Mouse (Mus musculus) hindbrain, embryonic 10.5 days (tissue): ENCODE measurements around the gene Ttyh1. TPM values are rescaled to one million over a fixed set of nuclear protein-coding genes. Genes with fewer than 3 reads are reported as not detected.
A peak's percentile ranks its signal among the peaks of the same experiment; 100 is the strongest.

Experiments
- DNase-seq: peaks from one replicate; pipeline ENCODE4 v3.0.0-alpha.2; 2017; ENCODE audit warnings: low spot score
- H3K27ac ChIP-seq: fragments of 300-500 bp; sonication (generic); 2 replicates; pipeline ENCODE4 v1.5.1; 2016; ENCODE audit warnings: mild to moderate bottlenecking, moderate library complexity
- H3K27me3 ChIP-seq: fragments of 300-500 bp; sonication (generic); 2 replicates; pipeline ENCODE4 v1.6.1; 2016; ENCODE audit warnings: mild to moderate bottlenecking; ENCODE audit not compliant: poor library complexity, insufficient read depth, severe bottlenecking
- H3K36me3 ChIP-seq: fragments of 300-500 bp; sonication (generic); 2 replicates; pipeline ENCODE4 v1.6.1; 2016; ENCODE audit warnings: mild to moderate bottlenecking, moderate library complexity
- H3K4me1 ChIP-seq: fragments of 300-500 bp; sonication (generic); replicated peaks from 2 replicates; pipeline ENCODE4 v1.6.1; 2016; ENCODE audit warnings: mild to moderate bottlenecking
- H3K4me3 ChIP-seq: fragments of 300-500 bp; sonication (generic); 2 replicates; pipeline ENCODE4 v1.5.1; 2016; ENCODE audit warnings: mild to moderate bottlenecking, moderate library complexity
- H3K9me3 ChIP-seq: fragments of 300-500 bp; sonication (generic); 2 replicates; pipeline ENCODE4 v1.6.1; 2016; ENCODE audit warnings: mild to moderate bottlenecking, moderate library complexity
- WGBS: fragments of 180-500 bp; shearing (Covaris S2); methylation state at CpG from one replicate; pipeline ENCODE4 v1.1.7; 2016; 5-methylcytosine and 5-hydroxymethylcytosine counted together
- polyA plus RNA-seq: library from polyadenylated mRNA; unstranded; fragments of >200 nt; fragmentation: Nextera tagmentation; extraction: Ambion mirVana; gene quantifications from 2 replicates; pipeline ENCODE4 v1.2.1, GENCODE M21; 2016

Ttyh1 gene
- polyA plus RNA-seq, result 31.2 and 67.4 TPM in 2 replicates

- peaks cover 55% of the 10 kb centered on the region for H3K4me1 ChIP-seq
- peak; percentile 62 for DNase-seq
These were observed at the start of gene Ttyh1 for GRCm38 (mm10) chr7:4119344-4119902. Ttyh1 (plus strand) TSS chr7:4119408.

GRCm38 (mm10) chr7:4071066-4071465 lies 48.1 kb upstream of the Ttyh1 start:
- Histone ChIP-seq H3K4me3 (no peak overlapping the region), H3K27ac (no peak overlapping the region), H3K36me3 (no peaks in the 10 kb centered on the region), H3K27me3 (no peaks in the 10 kb centered on the region), H3K4me1 (no peaks in the 10 kb centered on the region), H3K9me3 (no peaks in the 10 kb centered on the region)
- WGBS, result 89% methylated on average over 6 of the region's 6 CpGs
- no peak for DNase-seq

More at GRCm38 (mm10) chr7:4119344-4119902, at the start of gene Ttyh1:
- H3K27ac ChIP-seq, result peak within 1 kb of the TSS; percentile 89
- no peaks in the 10 kb centered on the region for H3K9me3 ChIP-seq
- WGBS, result under 1% methylated on average over 36 of the region's 37 CpGs
- no peaks in the 10 kb centered on the region for H3K36me3 ChIP-seq
- peaks cover 16% of the 10 kb centered on the region; the same call in 1 of the 2 replicates for H3K27me3 ChIP-seq
- peak within 1 kb of the TSS; percentile 68 for H3K4me3 ChIP-seq

GRCm38 (mm10) chr7:4073144-4073543 lies 46.1 kb upstream of the Ttyh1 start:
- no peak for DNase-seq
- H3K4me3 ChIP-seq, result no peak overlapping the region
- H3K27ac ChIP-seq, result no peak overlapping the region
- 82% methylated on average over 3 of the region's 3 CpGs for WGBS
- no peaks in the 10 kb centered on the region for H3K36me3 ChIP-seq
- H3K9me3 ChIP-seq, result no peaks in the 10 kb centered on the region
- H3K27me3 ChIP-seq, result no peaks in the 10 kb centered on the region
- no peaks in the 10 kb centered on the region for H3K4me1 ChIP-seq

- Histone ChIP-seq H3K4me3 (no peak overlapping the region), H3K9me3 (no peaks in the 10 kb centered on the region), H3K36me3 (no peaks in the 10 kb centered on the region), H3K27ac (no peak overlapping the region), H3K4me1 (no peaks in the 10 kb centered on the region), H3K27me3 (no peaks in the 10 kb centered on the region)
- 88% methylated on average over 7 of the region's 7 CpGs for whole genome bisulfite sequencing
- no peak for DNase-seq
These were observed 39.7 kb upstream of the Ttyh1 start for GRCm38 (mm10) chr7:4079511-4079910.

GRCm38 (mm10) chr7:4080552-4080951 lies 38.7 kb upstream of the Ttyh1 start:
- WGBS, result 84% methylated on average over 4 of the region's 4 CpGs

GRCm38 (mm10) chr7:4081706-4082105 lies 37.5 kb upstream of the Ttyh1 start:
- no peak overlapping the region for H3K27ac ChIP-seq
- H3K4me3 ChIP-seq, result no peak overlapping the region
- H3K27me3 ChIP-seq, result no peaks in the 10 kb centered on the region
- H3K4me1 ChIP-seq, result 0 out of 2 replicates have a peak, but pooled peaks cover 2% of the 10 kb centered on the region
- DNase-seq, result no peak
- no peaks in the 10 kb centered on the region for H3K36me3 ChIP-seq
- H3K9me3 ChIP-seq, result no peaks in the 10 kb centered on the region

More at GRCm38 (mm10) chr7:4080552-4080951, 38.7 kb upstream of the Ttyh1 start:
- Histone ChIP-seq H3K9me3 (no peaks in the 10 kb centered on the region), H3K4me1 (no peaks in the 10 kb centered on the region), H3K27ac (no peak overlapping the region), H3K27me3 (no peaks in the 10 kb centered on the region), H3K36me3 (no peaks in the 10 kb centered on the region), H3K4me3 (no peak overlapping the region)
- no peak for DNase-seq

GRCm38 (mm10) chr7:4082804-4083203 lies 36.4 kb upstream of the Ttyh1 start:
- Histone ChIP-seq H3K4me1 (0 out of 2 replicates have a peak, but pooled peaks cover 2% of the 10 kb centered on the region), H3K9me3 (no peaks in the 10 kb centered on the region), H3K36me3 (no peaks in the 10 kb centered on the region), H3K27ac (no peak overlapping the region), H3K27me3 (no peaks in the 10 kb centered on the region), H3K4me3 (no peak overlapping the region)
- DNase-seq, result no peak
- WGBS, result 54% methylated on average over 2 of the region's 2 CpGs

GRCm38 (mm10) chr7:4084161-4084560 lies 35.0 kb upstream of the Ttyh1 start:
- Histone ChIP-seq H3K36me3 (no peaks in the 10 kb centered on the region), H3K9me3 (no peaks in the 10 kb centered on the region), H3K4me1 (0 out of 2 replicates have a peak, but pooled peaks cover 2% of the 10 kb centered on the region), H3K27ac (no peak overlapping the region), H3K4me3 (no peak overlapping the region), H3K27me3 (no peaks in the 10 kb centered on the region)
- no peak for DNase-seq
- WGBS, result 79% methylated on average over 6 of the region's 6 CpGs

GRCm38 (mm10) chr7:4085562-4085961 lies 33.6 kb upstream of the Ttyh1 start:
- DNase-seq, result no peak
- H3K27me3 ChIP-seq, result no peaks in the 10 kb centered on the region
- H3K4me1 ChIP-seq, result 0 out of 2 replicates have a peak, but pooled peaks cover 2% of the 10 kb centered on the region
- H3K36me3 ChIP-seq, result no peaks in the 10 kb centered on the region
- H3K27ac ChIP-seq, result no peak overlapping the region
- H3K9me3 ChIP-seq, result no peaks in the 10 kb centered on the region
- no peak overlapping the region for H3K4me3 ChIP-seq

GRCm38 (mm10) chr7:4087238-4087895 lies 31.8 kb upstream of the Ttyh1 start:
- Histone ChIP-seq H3K36me3 (no peaks in the 10 kb centered on the region), H3K9me3 (no peaks in the 10 kb centered on the region), H3K27me3 (no peaks in the 10 kb centered on the region), H3K4me1 (0 out of 2 replicates have a peak, but pooled peaks cover 2% of the 10 kb centered on the region), H3K27ac (no peak overlapping the region), H3K4me3 (no peak overlapping the region)
- DNase-seq, result no peak
- 82% methylated on average over 4 of the region's 4 CpGs for WGBS

GRCm38 (mm10) chr7:4087896-4088480 lies 31.2 kb upstream of the Ttyh1 start:
- no peaks in the 10 kb centered on the region for H3K36me3 ChIP-seq
- WGBS, result 88% methylated on average over 6 of the region's 6 CpGs
- H3K4me3 ChIP-seq, result no peak overlapping the region
- H3K4me1 ChIP-seq, result 0 out of 2 replicates have a peak, but pooled peaks cover 2% of the 10 kb centered on the region
- H3K9me3 ChIP-seq, result no peaks in the 10 kb centered on the region
- H3K27me3 ChIP-seq, result no peaks in the 10 kb centered on the region
- H3K27ac ChIP-seq, result no peak overlapping the region
- no peak for DNase-seq

- no peak for DNase-seq
- 0 out of 2 replicates have a peak, but pooled peaks cover 2% of the 10 kb centered on the region for H3K4me1 ChIP-seq
- H3K9me3 ChIP-seq, result no peaks in the 10 kb centered on the region
- WGBS, result 84% methylated on average over 2 of the region's 2 CpGs
- no peaks in the 10 kb centered on the region for H3K27me3 ChIP-seq
- H3K4me3 ChIP-seq, result no peak overlapping the region
- no peaks in the 10 kb centered on the region for H3K36me3 ChIP-seq
- no peak overlapping the region for H3K27ac ChIP-seq
These were observed 30.5 kb upstream of the Ttyh1 start for GRCm38 (mm10) chr7:4088679-4089078.

GRCm38 (mm10) chr7:4091170-4091569 lies 28.0 kb upstream of the Ttyh1 start:
- no peak overlapping the region for H3K4me3 ChIP-seq
- no peaks in the 10 kb centered on the region for H3K36me3 ChIP-seq
- no peaks in the 10 kb centered on the region for H3K27me3 ChIP-seq
- no peak overlapping the region for H3K27ac ChIP-seq
- DNase-seq, result peak; percentile 20
- WGBS, result 50% methylated on average over 8 of the region's 8 CpGs
- H3K4me1 ChIP-seq, result 0 out of 2 replicates have a peak, but pooled peaks cover 2% of the 10 kb centered on the region
- no peaks in the 10 kb centered on the region for H3K9me3 ChIP-seq
